Mouse (Mus musculus): ENCODE measurements at regions not wholly inside any gene's neighbourhood (a gene's known extent, or its start where the extent isn't known, plus 50 kb on each side); places are given as distances from the start of the nearest gene placed in this dataset.

GRCm38 (mm10) chr5:119592891-119593290 is 77.6 kb upstream of the Tbx3 start:
- WGBS, result 94% methylated on average over 10 of the region's 10 CpGs
- Histone ChIP-seq H3K27ac (ENCODE audit: insufficient read depth, low read depth, low read length) (no peak overlapping the region), H3K4me3 (ENCODE audit: insufficient read depth, low read depth, low read length) (no peak overlapping the region), H3K4me1 (ENCODE audit: control insufficient read depth, insufficient read depth, low read length) (no peaks in the 10 kb centered on the region)
- TF ChIP-seq POLR2A (IDR thresholded peaks at IDR 0.05; ENCODE audit: insufficient read depth, low read depth, low read length), result no peak
- no peak for TF ChIP-seq CTCF (IDR thresholded peaks at IDR 0.05; ENCODE audit: insufficient read depth, low read depth, low read length)

- Histone ChIP-seq H3K4me1 (ENCODE audit: control insufficient read depth, insufficient read depth, low read length) (peaks cover 3% of the 10 kb centered on the region), H3K27ac (ENCODE audit: insufficient read depth, low read depth, low read length) (no peak overlapping the region), H3K4me3 (ENCODE audit: insufficient read depth, low read depth, low read length) (no peak overlapping the region)
- WGBS, result 91% methylated on average over 8 of the region's 8 CpGs
- TF ChIP-seq CTCF (IDR thresholded peaks at IDR 0.05; ENCODE audit: insufficient read depth, low read depth, low read length), result no peak
- no peak for TF ChIP-seq POLR2A (IDR thresholded peaks at IDR 0.05; ENCODE audit: insufficient read depth, low read depth, low read length)
Observed at GRCm38 (mm10) chr5:119594541-119594940, 75.9 kb upstream of the Tbx3 start.

- Histone ChIP-seq H3K27ac (ENCODE audit: insufficient read depth, low read depth, low read length) (no peak overlapping the region), H3K4me3 (ENCODE audit: insufficient read depth, low read depth, low read length) (no peak overlapping the region), H3K4me1 (ENCODE audit: control insufficient read depth, insufficient read depth, low read length) (peaks cover 3% of the 10 kb centered on the region)
- 97% methylated on average over 19 of the region's 19 CpGs for WGBS
- no peak for TF ChIP-seq POLR2A (IDR thresholded peaks at IDR 0.05; ENCODE audit: insufficient read depth, low read depth, low read length)
- TF ChIP-seq CTCF (IDR thresholded peaks at IDR 0.05; ENCODE audit: insufficient read depth, low read depth, low read length), result no peak
Observed at GRCm38 (mm10) chr5:119596295-119596993, 74.0 kb upstream of the Tbx3 start.

GRCm38 (mm10) chr5:119596994-119597391 is 73.5 kb upstream of the Tbx3 start:
- TF ChIP-seq POLR2A (IDR thresholded peaks at IDR 0.05; ENCODE audit: insufficient read depth, low read depth, low read length) (no peak), CTCF (IDR thresholded peaks at IDR 0.05; ENCODE audit: insufficient read depth, low read depth, low read length) (no peak)
- Histone ChIP-seq H3K27ac (ENCODE audit: insufficient read depth, low read depth, low read length) (no peak overlapping the region), H3K4me1 (ENCODE audit: control insufficient read depth, insufficient read depth, low read length) (peaks cover 3% of the 10 kb centered on the region), H3K4me3 (ENCODE audit: insufficient read depth, low read depth, low read length) (no peak overlapping the region)
- WGBS, result 92% methylated on average over 8 of the region's 8 CpGs

- TF ChIP-seq POLR2A (IDR thresholded peaks at IDR 0.05; ENCODE audit: insufficient read depth, low read depth, low read length), result no peak
- Histone ChIP-seq H3K27ac (ENCODE audit: insufficient read depth, low read depth, low read length) (no peak overlapping the region), H3K4me3 (ENCODE audit: insufficient read depth, low read depth, low read length) (no peak overlapping the region), H3K4me1 (ENCODE audit: control insufficient read depth, insufficient read depth, low read length) (peaks cover 3% of the 10 kb centered on the region)
- 98% methylated on average over 3 of the region's 3 CpGs for WGBS
Observed at GRCm38 (mm10) chr5:119597530-119597929, 72.9 kb upstream of the Tbx3 start.

GRCm38 (mm10) chr5:119598166-119598565 is 72.3 kb upstream of the Tbx3 start:
- TF ChIP-seq CTCF (IDR thresholded peaks at IDR 0.05; ENCODE audit: insufficient read depth, low read depth, low read length) (no peak), POLR2A (IDR thresholded peaks at IDR 0.05; ENCODE audit: insufficient read depth, low read depth, low read length) (no peak)
- H3K4me1 ChIP-seq (ENCODE audit: control insufficient read depth, insufficient read depth, low read length), result peaks cover 3% of the 10 kb centered on the region
- no peak overlapping the region for H3K27ac ChIP-seq (ENCODE audit: insufficient read depth, low read depth, low read length)
- H3K4me3 ChIP-seq (ENCODE audit: insufficient read depth, low read depth, low read length), result no peak overlapping the region
- 19% methylated on average over 10 of the region's 10 CpGs for WGBS

GRCm38 (mm10) chr5:119601390-119601789 is 69.1 kb upstream of the Tbx3 start:
- WGBS, result 97% methylated on average over 5 of the region's 5 CpGs

GRCm38 (mm10) chr5:119602001-119602400 is 68.5 kb upstream of the Tbx3 start:
- TF ChIP-seq CTCF (IDR thresholded peaks at IDR 0.05; ENCODE audit: insufficient read depth, low read depth, low read length), result no peak
- no peak for TF ChIP-seq POLR2A (IDR thresholded peaks at IDR 0.05; ENCODE audit: insufficient read depth, low read depth, low read length)
- Histone ChIP-seq H3K4me3 (ENCODE audit: insufficient read depth, low read depth, low read length) (no peak overlapping the region), H3K27ac (ENCODE audit: insufficient read depth, low read depth, low read length) (no peak overlapping the region), H3K4me1 (ENCODE audit: control insufficient read depth, insufficient read depth, low read length) (peaks cover 3% of the 10 kb centered on the region)
- WGBS, result 86% methylated on average over 16 of the region's 16 CpGs

More at GRCm38 (mm10) chr5:119601390-119601789, 69.1 kb upstream of the Tbx3 start:
- H3K27ac ChIP-seq (ENCODE audit: insufficient read depth, low read depth, low read length), result no peak overlapping the region
- H3K4me3 ChIP-seq (ENCODE audit: insufficient read depth, low read depth, low read length), result no peak overlapping the region
- H3K4me1 ChIP-seq (ENCODE audit: control insufficient read depth, insufficient read depth, low read length), result peaks cover 3% of the 10 kb centered on the region
- no peak for TF ChIP-seq CTCF (IDR thresholded peaks at IDR 0.05; ENCODE audit: insufficient read depth, low read depth, low read length)
- TF ChIP-seq POLR2A (IDR thresholded peaks at IDR 0.05; ENCODE audit: insufficient read depth, low read depth, low read length), result no peak

- no peak overlapping the region for H3K4me3 ChIP-seq (ENCODE audit: insufficient read depth, low read depth, low read length)
- no peaks in the 10 kb centered on the region for H3K4me1 ChIP-seq (ENCODE audit: control insufficient read depth, insufficient read depth, low read length)
- 55% methylated on average over 7 of the region's 7 CpGs for WGBS
- TF ChIP-seq CTCF (IDR thresholded peaks at IDR 0.05; ENCODE audit: insufficient read depth, low read depth, low read length) (no peak), POLR2A (IDR thresholded peaks at IDR 0.05; ENCODE audit: insufficient read depth, low read depth, low read length) (no peak)
- no peak overlapping the region for H3K27ac ChIP-seq (ENCODE audit: insufficient read depth, low read depth, low read length)
Observed at GRCm38 (mm10) chr5:119605444-119605843, 65.0 kb upstream of the Tbx3 start.
